Mouse (Mus musculus): ENCODE results near the gene Atp2b1. TPM values are rescaled to one million over a fixed set of nuclear protein-coding genes. Genes with fewer than 3 reads are reported as not detected.

Gene Atp2b1
- polyA plus RNA-seq, 2 experiments = 40.9 to 131 TPM

GRCm38 (mm10) chr10:98962092-98962491, 47.9 kb downstream of the Atp2b1 start:
- no peak for TF ChIP-seq POLR2A (IDR thresholded peaks at IDR 0.05; ENCODE audit: borderline replicate concordance, extremely low read depth, insufficient read depth, insufficient read length)
- ATAC-seq (ENCODE audit: low FRiP score, low read depth) (no peak), DNase-seq (ENCODE audit: low spot score) (no peak)
- H3K4me1 ChIP-seq (ENCODE audit: control insufficient read depth, insufficient read depth, low read length) = 0 out of 2 replicates have a peak, but pooled peaks cover 5% of the 10 kb centered on the region
- H3K36me3 ChIP-seq (ENCODE audit: control insufficient read depth, insufficient read depth, low read length) = no peaks in the 10 kb centered on the region
- no peak overlapping the region for H3K27ac ChIP-seq (replicated peaks; ENCODE audit: low read depth, low read length)
- H3K27me3 ChIP-seq (ENCODE audit: control insufficient read depth, insufficient read depth, low read length) = no peaks in the 10 kb centered on the region
- H3K4me2 ChIP-seq (replicated peaks; ENCODE audit: low read depth, low read length, severe bottlenecking) = no peak overlapping the region
- no peak overlapping the region for H3K4me3 ChIP-seq (replicated peaks; ENCODE audit: low read length)
- H3K9me3 ChIP-seq (ENCODE audit: control insufficient read depth, low read length) = no peaks in the 10 kb centered on the region
- WGBS = 64% methylated on average over 8 of the region's 8 CpGs
- H3K9ac ChIP-seq (ENCODE audit: low read depth, low read length, severe bottlenecking) = no peak overlapping the region

- Histone ChIP-seq H3K27ac (replicated peaks; ENCODE audit: low read depth, low read length) (no peak overlapping the region), H3K4me1 (ENCODE audit: control insufficient read depth, insufficient read depth, low read length) (no peaks in the 10 kb centered on the region), H3K9ac (ENCODE audit: low read depth, low read length, severe bottlenecking) (no peak overlapping the region), H3K27me3 (ENCODE audit: control insufficient read depth, insufficient read depth, low read length) (no peaks in the 10 kb centered on the region), H3K4me2 (replicated peaks; ENCODE audit: low read depth, low read length, severe bottlenecking) (no peak overlapping the region), H3K9me3 (ENCODE audit: control insufficient read depth, low read length) (no peaks in the 10 kb centered on the region), H3K36me3 (ENCODE audit: control insufficient read depth, insufficient read depth, low read length) (peaks cover 12% of the 10 kb centered on the region; the same call in 1 of the 2 replicates), H3K4me3 (replicated peaks; ENCODE audit: low read length) (no peak overlapping the region)
- ATAC-seq (ENCODE audit: low FRiP score, low read depth) (no peak), DNase-seq (ENCODE audit: low spot score) (peak; percentile 46)
- no peak for TF ChIP-seq POLR2A (IDR thresholded peaks at IDR 0.05; ENCODE audit: borderline replicate concordance, extremely low read depth, insufficient read depth, insufficient read length)
- WGBS = 63% methylated on average over 13 of the region's 13 CpGs
Observed at GRCm38 (mm10) chr10:98966407-98967215, 52.4 kb downstream of the Atp2b1 start.

- Histone ChIP-seq H3K4me1 (ENCODE audit: control insufficient read depth, insufficient read depth, low read length) (no peaks in the 10 kb centered on the region), H3K9me3 (ENCODE audit: control insufficient read depth, low read length) (no peaks in the 10 kb centered on the region), H3K9ac (ENCODE audit: low read depth, low read length, severe bottlenecking) (no peak overlapping the region), H3K27ac (replicated peaks; ENCODE audit: low read depth, low read length) (no peak overlapping the region), H3K36me3 (ENCODE audit: control insufficient read depth, insufficient read depth, low read length) (peaks cover 12% of the 10 kb centered on the region; the same call in 1 of the 2 replicates), H3K27me3 (ENCODE audit: control insufficient read depth, insufficient read depth, low read length) (no peaks in the 10 kb centered on the region), H3K4me2 (replicated peaks; ENCODE audit: low read depth, low read length, severe bottlenecking) (no peak overlapping the region), H3K4me3 (replicated peaks; ENCODE audit: low read length) (no peak overlapping the region)
- DNase-seq (ENCODE audit: low spot score) (no peak), ATAC-seq (ENCODE audit: low FRiP score, low read depth) (no peak)
- 79% methylated on average over 15 of the region's 15 CpGs for WGBS
- TF ChIP-seq POLR2A (IDR thresholded peaks at IDR 0.05; ENCODE audit: borderline replicate concordance, extremely low read depth, insufficient read depth, insufficient read length) = no peak
Observed at GRCm38 (mm10) chr10:98967240-98967891, 53.2 kb downstream of the Atp2b1 start.

GRCm38 (mm10) chr10:98970917-98971316, 56.7 kb downstream of the Atp2b1 start:
- DNase-seq (ENCODE audit: low spot score) (no peak), ATAC-seq (ENCODE audit: low FRiP score, low read depth) (no peak)
- Histone ChIP-seq H3K4me3 (replicated peaks; ENCODE audit: low read length) (no peak overlapping the region), H3K27ac (replicated peaks; ENCODE audit: low read depth, low read length) (no peak overlapping the region), H3K27me3 (ENCODE audit: control insufficient read depth, insufficient read depth, low read length) (no peaks in the 10 kb centered on the region), H3K9ac (ENCODE audit: low read depth, low read length, severe bottlenecking) (no peak overlapping the region), H3K4me2 (replicated peaks; ENCODE audit: low read depth, low read length, severe bottlenecking) (no peak overlapping the region), H3K36me3 (ENCODE audit: control insufficient read depth, insufficient read depth, low read length) (peaks cover 12% of the 10 kb centered on the region; the same call in 1 of the 2 replicates), H3K9me3 (ENCODE audit: control insufficient read depth, low read length) (no peaks in the 10 kb centered on the region), H3K4me1 (ENCODE audit: control insufficient read depth, insufficient read depth, low read length) (no peaks in the 10 kb centered on the region)
- no peak for TF ChIP-seq POLR2A (IDR thresholded peaks at IDR 0.05; ENCODE audit: borderline replicate concordance, extremely low read depth, insufficient read depth, insufficient read length)
- 84% methylated on average over 3 of the region's 3 CpGs for WGBS

- no peak for TF ChIP-seq POLR2A (IDR thresholded peaks at IDR 0.05; ENCODE audit: borderline replicate concordance, extremely low read depth, insufficient read depth, insufficient read length)
- Histone ChIP-seq H3K4me3 (replicated peaks; ENCODE audit: low read length) (no peak overlapping the region), H3K4me1 (ENCODE audit: control insufficient read depth, insufficient read depth, low read length) (peaks cover 4% of the 10 kb centered on the region; the same call in 1 of the 2 replicates), H3K9me3 (ENCODE audit: control insufficient read depth, low read length) (no peaks in the 10 kb centered on the region), H3K36me3 (ENCODE audit: control insufficient read depth, insufficient read depth, low read length) (peaks cover 12% of the 10 kb centered on the region; the same call in 1 of the 2 replicates), H3K27me3 (ENCODE audit: control insufficient read depth, insufficient read depth, low read length) (no peaks in the 10 kb centered on the region), H3K27ac (replicated peaks; ENCODE audit: low read depth, low read length) (no peak overlapping the region), H3K4me2 (replicated peaks; ENCODE audit: low read depth, low read length, severe bottlenecking) (no peak overlapping the region), H3K9ac (ENCODE audit: low read depth, low read length, severe bottlenecking) (no peak overlapping the region)
- WGBS = 68% methylated on average over 2 of the region's 2 CpGs
- no peak for DNase-seq (ENCODE audit: low spot score)
- no peak for ATAC-seq (ENCODE audit: low FRiP score, low read depth)
Observed at GRCm38 (mm10) chr10:98972359-98972758, 58.2 kb downstream of the Atp2b1 start.

Measured in limb, embryonic 14.5 days (tissue).